Mouse (Mus musculus): ENCODE measurements around the gene Ugdh. TPM values are rescaled to one million over a fixed set of nuclear protein-coding genes. Genes with fewer than 3 reads are reported as not detected.

Ugdh gene
- polyA plus RNA-seq, 1 experiment from 2014 or later: 91.0 TPM

DNA sequence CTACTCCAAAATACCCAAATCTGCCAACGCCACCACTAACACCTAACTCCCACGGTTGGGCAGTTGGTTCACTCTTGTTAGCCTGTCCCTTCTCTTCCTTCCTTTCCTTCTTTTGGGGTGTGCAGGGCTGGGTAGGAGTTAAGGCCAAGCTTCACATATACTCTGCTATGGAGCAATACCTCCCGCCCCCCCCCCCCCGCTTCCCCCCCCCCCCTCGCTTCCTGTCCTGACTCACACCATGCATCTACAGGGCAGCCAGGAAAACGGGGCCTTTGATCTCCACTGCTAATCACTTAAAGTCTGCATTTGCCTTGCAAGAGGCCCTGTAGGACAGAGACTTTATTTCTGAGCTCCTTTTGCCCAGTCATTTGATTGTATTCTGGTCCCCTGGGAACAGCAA, 9.2 kb upstream of the Ugdh start:
- Histone ChIP-seq H3K9me3 (replicated peaks; ENCODE audit: control insufficient read depth, low read length) (no peaks in the 10 kb centered on the region), H3K36me3 (ENCODE audit: control insufficient read depth, insufficient read depth, low read length) (peaks cover 2% of the 10 kb centered on the region; the same call in 1 of the 2 replicates), H3K27me3 (ENCODE audit: control insufficient read depth, insufficient read depth, low read length) (no peaks in the 10 kb centered on the region), H3K9ac (ENCODE audit: low read depth, low read length) (no peak overlapping the region), H3K27ac (ENCODE audit: low read depth, low read length) (no peak overlapping the region), H3K4me2 (no peak overlapping the region), H3K4me1 (ENCODE audit: control insufficient read depth, insufficient read depth, low read length) (peaks cover 14% of the 10 kb centered on the region), H3K4me3 (ENCODE audit: low read depth, low read length) (no peak overlapping the region)
- 0 out of 2 replicates have a peak, but pooled peaks have one; percentile 26 for ATAC-seq (replicated peaks; ENCODE audit: insufficient number of reproducible peaks, low FRiP score, low TSS enrichment)
- WGBS (ENCODE audit: insufficient replicate concordance): 22% methylated on average over 3 of the region's 6 CpGs

DNA sequence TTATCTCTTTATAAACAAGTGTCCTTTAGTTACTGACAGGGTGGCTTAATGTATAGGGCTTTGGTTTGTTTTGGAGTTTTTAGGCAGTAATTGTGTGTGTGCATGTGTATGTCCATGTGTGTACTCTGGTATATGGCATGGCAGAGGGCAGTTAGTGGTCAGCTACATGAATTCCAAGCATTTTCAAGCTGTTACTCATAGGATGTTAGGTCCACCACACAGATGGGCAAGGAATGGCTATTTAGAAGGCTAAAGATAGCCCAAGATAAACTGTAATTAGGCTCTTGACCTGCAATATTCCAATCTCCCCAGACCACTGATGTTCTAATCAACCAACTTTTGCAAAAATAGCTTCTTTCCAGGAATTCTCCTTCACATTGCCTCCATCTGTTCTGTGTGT, 2.3 kb upstream of the Ugdh start:
- Histone ChIP-seq H3K27ac (ENCODE audit: low read depth, low read length) (no peak overlapping the region), H3K4me1 (ENCODE audit: control insufficient read depth, insufficient read depth, low read length) (peaks cover 24% of the 10 kb centered on the region), H3K9me3 (replicated peaks; ENCODE audit: control insufficient read depth, low read length) (no peaks in the 10 kb centered on the region), H3K4me3 (ENCODE audit: low read depth, low read length) (no peak overlapping the region), H3K36me3 (ENCODE audit: control insufficient read depth, insufficient read depth, low read length) (no peaks in the 10 kb centered on the region), H3K4me2 (no peak overlapping the region), H3K27me3 (ENCODE audit: control insufficient read depth, insufficient read depth, low read length) (no peaks in the 10 kb centered on the region), H3K9ac (ENCODE audit: low read depth, low read length) (no peak overlapping the region)
- no peak for ATAC-seq (replicated peaks; ENCODE audit: insufficient number of reproducible peaks, low FRiP score, low TSS enrichment)

DNA sequence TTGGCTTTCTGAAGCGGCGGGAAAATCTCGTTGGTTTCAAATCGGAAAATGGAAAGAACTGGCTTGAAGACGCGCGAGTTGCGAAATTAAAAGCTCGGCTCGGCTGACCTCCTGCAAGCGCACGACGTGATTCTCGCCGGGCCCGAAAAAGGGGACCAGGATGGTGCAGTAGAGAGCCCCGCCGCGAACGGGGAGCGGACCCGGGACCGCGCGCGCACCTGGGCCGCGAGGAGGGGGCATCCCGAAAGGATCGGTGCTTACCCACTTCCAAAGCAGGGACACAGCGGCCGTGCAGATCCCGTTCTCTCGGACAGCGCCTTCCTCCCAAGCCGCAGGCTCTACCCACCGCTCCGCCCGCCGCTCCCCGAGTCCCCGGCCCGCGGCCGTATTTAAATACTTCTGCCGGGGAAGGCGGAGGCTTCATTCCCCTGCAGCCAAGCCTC, 365 bp downstream of the Ugdh start:
- Histone ChIP-seq H3K9me3 (replicated peaks; ENCODE audit: control insufficient read depth, low read length) (no peaks in the 10 kb centered on the region), H3K4me2 (peak overlapping the region; percentile 81), H3K27ac (ENCODE audit: low read depth, low read length) (peak overlapping the region; percentile 93), H3K27me3 (ENCODE audit: control insufficient read depth, insufficient read depth, low read length) (no peaks in the 10 kb centered on the region), H3K36me3 (ENCODE audit: control insufficient read depth, insufficient read depth, low read length) (no peaks in the 10 kb centered on the region), H3K9ac (ENCODE audit: low read depth, low read length) (peak overlapping the region; percentile 80), H3K4me3 (ENCODE audit: low read depth, low read length) (peak overlapping the region; percentile 71), H3K4me1 (ENCODE audit: control insufficient read depth, insufficient read depth, low read length) (peaks cover 24% of the 10 kb centered on the region)
- no peak for ATAC-seq (replicated peaks; ENCODE audit: insufficient number of reproducible peaks, low FRiP score, low TSS enrichment)
- WGBS (ENCODE audit: insufficient replicate concordance): under 1% methylated on average over 40 of the region's 47 CpGs

DNA sequence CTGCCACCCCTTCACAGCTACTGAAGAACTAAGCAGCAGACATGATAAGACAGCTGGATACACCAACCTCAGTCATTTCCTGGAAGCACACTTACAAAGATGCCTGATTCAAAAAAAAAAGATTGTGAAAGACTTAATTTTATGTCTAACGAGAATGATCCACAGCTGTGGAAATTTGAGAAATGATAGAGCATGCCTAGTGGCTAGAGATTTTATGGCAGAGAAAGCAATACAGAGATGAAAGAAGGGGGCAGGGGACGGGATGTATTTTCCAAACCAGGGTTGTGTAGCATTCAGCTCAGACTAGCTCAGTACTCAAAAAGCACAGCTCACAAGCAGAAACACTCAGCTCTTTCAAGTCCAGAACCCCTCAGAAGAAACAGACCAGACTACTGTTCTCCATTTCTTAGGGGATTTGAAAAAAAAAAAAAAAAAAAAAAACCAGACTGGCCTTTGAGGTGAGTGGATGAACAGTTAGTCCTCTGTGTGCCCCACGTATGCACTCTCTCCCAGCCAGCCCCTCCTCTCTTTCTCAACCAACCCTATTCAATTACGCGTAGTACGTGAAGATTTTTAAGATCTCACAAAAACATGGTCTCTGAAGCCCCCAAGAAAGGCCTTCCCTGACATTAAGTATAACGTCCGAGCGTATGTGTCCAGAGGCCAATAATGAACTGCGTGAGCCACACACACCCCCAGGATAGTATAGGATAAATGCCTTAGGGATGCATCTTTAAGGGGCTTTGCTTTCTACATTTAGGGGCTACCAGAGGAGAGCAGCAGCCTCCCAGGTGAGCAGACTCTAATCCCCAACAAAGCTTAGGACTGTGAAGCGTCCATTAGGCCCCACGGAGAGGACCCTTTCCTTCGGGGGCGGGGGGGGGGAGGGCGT, 1.0 kb downstream of the Ugdh start:
- Histone ChIP-seq H3K27ac (ENCODE audit: low read depth, low read length) (peak overlapping the region; percentile 93), H3K36me3 (ENCODE audit: control insufficient read depth, insufficient read depth, low read length) (no peaks in the 10 kb centered on the region), H3K4me3 (ENCODE audit: low read depth, low read length) (peak overlapping the region; percentile 71), H3K9me3 (replicated peaks; ENCODE audit: control insufficient read depth, low read length) (no peaks in the 10 kb centered on the region), H3K4me1 (ENCODE audit: control insufficient read depth, insufficient read depth, low read length) (peaks cover 24% of the 10 kb centered on the region), H3K4me2 (peak overlapping the region; percentile 81), H3K27me3 (ENCODE audit: control insufficient read depth, insufficient read depth, low read length) (no peaks in the 10 kb centered on the region), H3K9ac (ENCODE audit: low read depth, low read length) (peak overlapping the region; percentile 80)
- ATAC-seq (replicated peaks; ENCODE audit: insufficient number of reproducible peaks, low FRiP score, low TSS enrichment): no peak
- WGBS (ENCODE audit: insufficient replicate concordance): 5% methylated on average over 15 of the region's 15 CpGs

DNA sequence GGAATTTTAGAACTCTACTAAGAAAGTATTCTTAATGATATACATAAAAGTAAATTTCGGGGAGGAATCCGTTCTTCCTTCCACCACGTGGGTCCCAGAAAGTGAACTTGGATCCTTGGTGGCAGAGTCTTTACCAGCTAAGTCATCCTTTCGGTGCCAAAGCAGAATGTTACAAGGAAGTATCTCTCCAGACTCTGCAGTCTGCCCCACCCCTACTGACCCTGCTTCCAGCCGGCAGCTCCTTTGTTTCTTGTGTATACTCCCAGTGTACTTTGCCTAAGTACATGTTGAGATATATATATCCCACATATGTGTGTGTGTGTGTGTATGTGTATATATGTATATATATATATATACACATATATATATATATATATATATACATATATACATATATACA, 6.3 kb downstream of the Ugdh start:
- Histone ChIP-seq H3K4me2 (no peak overlapping the region), H3K27me3 (ENCODE audit: control insufficient read depth, insufficient read depth, low read length) (no peaks in the 10 kb centered on the region), H3K4me1 (ENCODE audit: control insufficient read depth, insufficient read depth, low read length) (peaks cover 9% of the 10 kb centered on the region), H3K9me3 (replicated peaks; ENCODE audit: control insufficient read depth, low read length) (no peaks in the 10 kb centered on the region), H3K36me3 (ENCODE audit: control insufficient read depth, insufficient read depth, low read length) (peaks cover 11% of the 10 kb centered on the region; the same call in 1 of the 2 replicates), H3K27ac (ENCODE audit: low read depth, low read length) (no peak overlapping the region), H3K4me3 (ENCODE audit: low read depth, low read length) (no peak overlapping the region), H3K9ac (ENCODE audit: low read depth, low read length) (no peak overlapping the region)
- ATAC-seq (replicated peaks; ENCODE audit: insufficient number of reproducible peaks, low FRiP score, low TSS enrichment): no peak
- 84% methylated on average over 5 of the region's 5 CpGs for WGBS (ENCODE audit: insufficient replicate concordance)

DNA sequence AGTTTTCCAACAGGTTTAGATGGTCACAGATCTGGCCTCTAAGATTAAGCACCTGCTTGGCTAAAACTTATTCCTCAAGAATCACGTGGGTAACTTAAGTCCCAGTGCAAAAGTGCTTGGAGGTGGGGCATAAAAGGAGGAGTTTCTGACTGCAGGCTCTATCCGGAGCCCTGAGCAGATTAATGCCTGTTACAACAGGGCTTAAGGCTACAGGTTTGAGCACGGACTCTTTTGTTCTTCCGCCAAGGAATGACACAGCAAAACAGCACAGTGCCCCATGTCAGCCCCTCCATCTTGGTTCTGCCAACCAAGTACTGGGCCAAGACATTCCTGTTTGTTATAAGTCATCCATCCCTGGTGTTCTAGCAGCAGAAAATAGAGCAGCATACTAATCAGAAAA, 7.4 kb downstream of the Ugdh start:
- Histone ChIP-seq H3K9me3 (replicated peaks; ENCODE audit: control insufficient read depth, low read length) (no peaks in the 10 kb centered on the region), H3K4me3 (ENCODE audit: low read depth, low read length) (no peak overlapping the region), H3K4me2 (no peak overlapping the region), H3K36me3 (ENCODE audit: control insufficient read depth, insufficient read depth, low read length) (peaks cover 14% of the 10 kb centered on the region), H3K9ac (ENCODE audit: low read depth, low read length) (no peak overlapping the region), H3K4me1 (ENCODE audit: control insufficient read depth, insufficient read depth, low read length) (0 out of 2 replicates have a peak, but pooled peaks cover 2% of the 10 kb centered on the region), H3K27me3 (ENCODE audit: control insufficient read depth, insufficient read depth, low read length) (no peaks in the 10 kb centered on the region), H3K27ac (ENCODE audit: low read depth, low read length) (no peak overlapping the region)
- ATAC-seq (replicated peaks; ENCODE audit: insufficient number of reproducible peaks, low FRiP score, low TSS enrichment): no peak
- 48% methylated on average over 4 of the region's 4 CpGs for WGBS (ENCODE audit: insufficient replicate concordance)

DNA sequence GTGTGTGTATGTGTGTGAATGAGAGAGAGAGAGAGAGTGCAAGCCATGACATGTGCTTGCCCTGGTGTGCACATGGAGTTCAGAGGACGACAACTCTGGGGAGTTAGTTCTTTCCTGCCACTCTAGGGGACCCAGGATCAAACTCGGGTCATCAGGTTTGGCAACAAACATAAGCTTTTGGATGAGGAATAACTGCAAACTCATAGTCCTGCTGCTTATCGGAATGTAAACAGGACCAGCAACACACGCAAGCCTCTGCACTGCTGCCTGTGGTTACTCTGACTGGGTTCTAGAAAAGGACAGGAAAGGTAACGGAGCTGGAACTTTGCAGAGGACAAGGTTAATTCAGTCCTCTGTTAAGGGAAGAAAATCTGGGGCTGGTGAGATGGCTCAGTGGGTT, 10.5 kb downstream of the Ugdh start:
- WGBS (ENCODE audit: insufficient replicate concordance): 78% methylated on average over 5 of the region's 5 CpGs
- Histone ChIP-seq H3K36me3 (ENCODE audit: control insufficient read depth, insufficient read depth, low read length) (peaks cover 29% of the 10 kb centered on the region), H3K4me1 (ENCODE audit: control insufficient read depth, insufficient read depth, low read length) (no peaks in the 10 kb centered on the region)

DNA sequence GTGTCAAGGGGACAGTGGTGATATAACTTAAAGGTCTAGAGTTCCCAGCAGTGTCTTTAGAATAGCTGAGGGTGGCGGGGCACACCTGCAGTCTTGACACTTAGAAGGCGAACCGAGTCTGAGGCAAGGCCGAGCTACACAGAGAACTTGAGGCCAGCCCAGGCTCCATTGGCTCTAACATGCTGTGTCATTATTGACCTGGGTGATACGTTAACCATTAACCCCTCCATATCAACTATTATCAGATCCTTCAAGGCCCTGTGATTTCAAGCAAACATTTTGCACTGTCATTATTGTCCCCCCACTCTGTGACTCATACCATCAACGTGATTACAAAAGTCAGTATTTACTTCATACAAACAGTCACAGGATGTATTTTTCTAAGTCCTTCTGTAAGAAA, 11.5 kb downstream of the Ugdh start:
- no peak overlapping the region for H3K4me3 ChIP-seq (ENCODE audit: low read depth, low read length)
- peaks cover 29% of the 10 kb centered on the region for H3K36me3 ChIP-seq (ENCODE audit: control insufficient read depth, insufficient read depth, low read length)
- WGBS (ENCODE audit: insufficient replicate concordance): 79% methylated on average over 6 of the region's 6 CpGs
- no peaks in the 10 kb centered on the region for H3K9me3 ChIP-seq (replicated peaks; ENCODE audit: control insufficient read depth, low read length)
- no peak overlapping the region for H3K9ac ChIP-seq (ENCODE audit: low read depth, low read length)
- no peaks in the 10 kb centered on the region for H3K4me1 ChIP-seq (ENCODE audit: control insufficient read depth, insufficient read depth, low read length)
- no peak for ATAC-seq (replicated peaks; ENCODE audit: insufficient number of reproducible peaks, low FRiP score, low TSS enrichment)
- no peak overlapping the region for H3K4me2 ChIP-seq
- H3K27me3 ChIP-seq (ENCODE audit: control insufficient read depth, insufficient read depth, low read length): no peaks in the 10 kb centered on the region
- H3K27ac ChIP-seq (ENCODE audit: low read depth, low read length): no peak overlapping the region

More for the DNA sequence above, 10.5 kb downstream of the Ugdh start:
- no peak for ATAC-seq (replicated peaks; ENCODE audit: insufficient number of reproducible peaks, low FRiP score, low TSS enrichment)
- H3K4me2 ChIP-seq: no peak overlapping the region
- no peaks in the 10 kb centered on the region for H3K9me3 ChIP-seq (replicated peaks; ENCODE audit: control insufficient read depth, low read length)
- H3K27ac ChIP-seq (ENCODE audit: low read depth, low read length): no peak overlapping the region
- H3K9ac ChIP-seq (ENCODE audit: low read depth, low read length): no peak overlapping the region
- H3K27me3 ChIP-seq (ENCODE audit: control insufficient read depth, insufficient read depth, low read length): no peaks in the 10 kb centered on the region
- H3K4me3 ChIP-seq (ENCODE audit: low read depth, low read length): no peak overlapping the region

DNA sequence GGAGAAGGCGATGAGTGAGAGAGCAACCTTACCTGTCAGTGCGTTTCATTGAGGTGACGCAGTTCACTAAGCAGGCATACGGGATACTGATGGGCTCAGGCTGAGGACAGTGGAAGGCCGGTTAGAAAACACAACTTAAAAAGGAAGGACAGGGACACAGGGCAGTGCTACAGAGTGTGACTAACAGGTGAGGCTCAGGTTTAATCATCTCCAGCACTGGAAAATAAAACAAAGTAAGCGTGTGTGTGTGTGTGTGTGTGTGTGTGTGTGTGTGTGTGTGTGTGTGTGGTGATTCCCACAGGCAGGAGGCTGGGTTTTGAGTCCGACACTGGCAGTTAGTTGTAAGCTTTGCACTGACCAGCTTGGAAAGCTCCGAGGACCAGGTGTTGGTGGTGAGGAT, 12.9 kb downstream of the Ugdh start:
- Histone ChIP-seq H3K4me1 (ENCODE audit: control insufficient read depth, insufficient read depth, low read length) (peaks cover 2% of the 10 kb centered on the region; the same call in 1 of the 2 replicates), H3K9ac (ENCODE audit: low read depth, low read length) (no peak overlapping the region), H3K4me3 (ENCODE audit: low read depth, low read length) (no peak overlapping the region), H3K9me3 (replicated peaks; ENCODE audit: control insufficient read depth, low read length) (no peaks in the 10 kb centered on the region), H3K27ac (ENCODE audit: low read depth, low read length) (no peak overlapping the region), H3K36me3 (ENCODE audit: control insufficient read depth, insufficient read depth, low read length) (peaks cover 32% of the 10 kb centered on the region), H3K27me3 (ENCODE audit: control insufficient read depth, insufficient read depth, low read length) (no peaks in the 10 kb centered on the region), H3K4me2 (no peak overlapping the region)
- ATAC-seq (replicated peaks; ENCODE audit: insufficient number of reproducible peaks, low FRiP score, low TSS enrichment): no peak
- 87% methylated on average over 8 of the region's 8 CpGs for WGBS (ENCODE audit: insufficient replicate concordance)

Data from heart, embryonic 11.5 days (tissue).